Mouse (Mus musculus): ENCODE measurements around the gene Gm6367. TPM values are rescaled to one million over a fixed set of nuclear protein-coding genes. Genes with fewer than 3 reads are reported as not detected.
"Not testable (repeated sequence)": the region's sequence is repeated elsewhere in the genome, so short reads cannot be mapped to it uniquely, and the experiment has no call there.

Gene Gm6367
- not detected in 2 replicates for polyA plus RNA-seq (2014; fragmentation: Nextera tagmentation; extraction: Ambion mirVana)

DNA sequence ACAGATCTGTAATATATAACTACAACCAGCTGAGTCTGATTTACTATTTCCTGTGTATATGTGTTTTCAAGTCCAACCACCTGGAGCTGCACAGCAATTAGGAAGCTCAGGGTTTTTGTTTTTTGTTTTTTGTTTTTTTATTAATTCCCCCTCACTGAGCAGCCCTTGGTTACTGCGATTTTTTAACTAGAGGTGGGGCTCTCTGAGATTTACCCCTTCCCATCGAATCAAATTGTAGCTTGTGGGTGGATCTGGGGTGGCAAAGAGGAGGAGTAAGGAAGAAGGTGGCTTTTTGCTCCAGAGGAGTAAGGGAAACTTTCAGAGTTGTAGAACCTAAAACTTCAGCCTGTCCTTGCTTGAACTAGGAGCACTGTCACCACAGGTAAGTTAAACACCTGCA lies at the start of gene Gm6367:
Gm6367 (plus strand) TSS at position 301 of the 400 bp plus-strand sequence.
- not testable (repeated sequence) for H3K36me3 ChIP-seq (ENCODE audit: control insufficient read depth, insufficient read depth, low read length)

More for the DNA sequence above, at the start of gene Gm6367:
- H3K27ac ChIP-seq (ENCODE audit: low read depth, low read length); H3K27me3 ChIP-seq (replicated peaks; ENCODE audit: control insufficient read depth, insufficient read depth, low read length); H3K9ac ChIP-seq (ENCODE audit: low read depth, low read length); H3K4me1 ChIP-seq (replicated peaks; ENCODE audit: control insufficient read depth, insufficient read depth, low read length); ATAC-seq (replicated peaks; ENCODE audit: low FRiP score); H3K4me3 ChIP-seq (ENCODE audit: low read depth, low read length); H3K4me2 ChIP-seq; DNase-seq (ENCODE audit: low spot score); H3K9me3 ChIP-seq (ENCODE audit: control insufficient read depth, low read length): not testable (repeated sequence)
- WGBS, result no CpG with 5 or more reads among the region's 2 CpGs

Other genes starting within 250 kb of the Gm6367 start
- not detected in 2 replicates for gene Gm3183, start 123.2 kb upstream of the Gm6367 start, polyA plus RNA-seq (2014; fragmentation: Nextera tagmentation; extraction: Ambion mirVana)
- gene Gm7942, start 118.3 kb downstream of the Gm6367 start, polyA plus RNA-seq (2014; fragmentation: Nextera tagmentation; extraction: Ambion mirVana), result not detected in 2 replicates
- not detected in 2 replicates for gene Gm16513, start 194.0 kb downstream of the Gm6367 start, polyA plus RNA-seq (2014; fragmentation: Nextera tagmentation; extraction: Ambion mirVana)